Mouse (Mus musculus): ENCODE data around the gene Cpn1.
A peak's percentile ranks its signal among the peaks of the same experiment; 100 is the strongest.

Cpn1 gene

GRCm38 (mm10) chr19:43986069-43986794 lies at the start of gene Cpn1:
Cpn1 (minus strand) TSS chr19:43986556.
- no peak for DNase-seq (ENCODE audit: low spot score in 2 of 2)

- no peak for DNase-seq (ENCODE audit: low spot score in 2 of 2)
Observed at GRCm38 (mm10) chr19:44033396-44033795, 47.0 kb upstream of the Cpn1 start.

- no peak for DNase-seq (ENCODE audit: low spot score in 2 of 2)
Observed at GRCm38 (mm10) chr19:44032046-44032744, 45.8 kb upstream of the Cpn1 start.

- DNase-seq (ENCODE audit: low spot score in 2 of 2) = no peak
Observed at GRCm38 (mm10) chr19:44030024-44030423, 43.7 kb upstream of the Cpn1 start.

- no peak for DNase-seq (ENCODE audit: low spot score in 2 of 2)
Observed at GRCm38 (mm10) chr19:44028972-44029371, 42.6 kb upstream of the Cpn1 start, which contains the start of gene Cyp2c23. Cyp2c23 (minus strand) TSS chr19:44029208.

GRCm38 (mm10) chr19:44026956-44027530 lies 40.7 kb upstream of the Cpn1 start:
- no peak for DNase-seq (ENCODE audit: low spot score in 2 of 2)

GRCm38 (mm10) chr19:44024921-44025585 lies 38.7 kb upstream of the Cpn1 start:
- DNase-seq (ENCODE audit: low spot score in 2 of 2) = no peak

- DNase-seq (ENCODE audit: low spot score in 2 of 2) = no peak
Observed at GRCm38 (mm10) chr19:44023066-44023465, 36.7 kb upstream of the Cpn1 start.

GRCm38 (mm10) chr19:44021502-44021901 lies 35.1 kb upstream of the Cpn1 start:
- peak; percentile 12 to 73 for DNase-seq (ENCODE audit: low spot score in 2 of 2)

- no peak for DNase-seq (ENCODE audit: low spot score in 2 of 2)
Observed at GRCm38 (mm10) chr19:44019739-44020138, 33.4 kb upstream of the Cpn1 start.

GRCm38 (mm10) chr19:44013862-44014261 lies 27.5 kb upstream of the Cpn1 start:
- DNase-seq (ENCODE audit: low spot score in 2 of 2) = no peak

- peak in 1 of 2 experiments; percentile 32 for DNase-seq (ENCODE audit: low spot score in 2 of 2)
Observed at GRCm38 (mm10) chr19:44008784-44009183, 22.4 kb upstream of the Cpn1 start.

- DNase-seq (ENCODE audit: low spot score in 2 of 2) = no peak
Observed at GRCm38 (mm10) chr19:44007186-44007585, 20.8 kb upstream of the Cpn1 start.

GRCm38 (mm10) chr19:44005025-44005424 lies 18.7 kb upstream of the Cpn1 start:
- no peak for DNase-seq (ENCODE audit: low spot score in 2 of 2)

GRCm38 (mm10) chr19:44004261-44004660 lies 17.9 kb upstream of the Cpn1 start:
- DNase-seq (ENCODE audit: low spot score in 2 of 2) = no peak

- no peak for DNase-seq (ENCODE audit: low spot score in 2 of 2)
Observed at GRCm38 (mm10) chr19:44000720-44001119, 14.4 kb upstream of the Cpn1 start.

- DNase-seq (ENCODE audit: low spot score in 2 of 2) = no peak
Observed at GRCm38 (mm10) chr19:44000061-44000460, 13.7 kb upstream of the Cpn1 start.

GRCm38 (mm10) chr19:43998802-43999527 lies 12.6 kb upstream of the Cpn1 start:
- DNase-seq (ENCODE audit: low spot score in 2 of 2) = no peak

GRCm38 (mm10) chr19:43998101-43998500 lies 11.7 kb upstream of the Cpn1 start:
- DNase-seq (ENCODE audit: low spot score in 2 of 2) = no peak

GRCm38 (mm10) chr19:43995427-43995826 lies 9.1 kb upstream of the Cpn1 start:
- DNase-seq (ENCODE audit: low spot score in 2 of 2) = no peak

- no peak for DNase-seq (ENCODE audit: low spot score in 2 of 2)
Observed at GRCm38 (mm10) chr19:43992464-43992863, 6.1 kb upstream of the Cpn1 start.

- no peak for DNase-seq (ENCODE audit: low spot score in 2 of 2)
Observed at GRCm38 (mm10) chr19:43990362-43990761, 4.0 kb upstream of the Cpn1 start.

All from urinary bladder, adult 18-20 months (tissue).